Mouse (Mus musculus) kidney, embryonic 16.5 days (tissue): ENCODE measurements around the gene Akap13. TPM values are rescaled to one million over a fixed set of nuclear protein-coding genes. Genes with fewer than 3 reads are reported as not detected.

ENCODE experiments used
- ATAC-seq: fragments of 200-750 bp; cut with Nextera tagmentation; 2 replicates; pipeline ENCODE4 v1.8.0; 2017; ENCODE audit warnings: moderate TSS enrichment; ENCODE audit not compliant: low FRiP score, low TSS enrichment
- H3K27ac ChIP-seq: fragments of 300-500 bp; sonication (generic); 2 replicates; pipeline ENCODE4 v1.5.1; 2014; ENCODE audit warnings: low read length
- H3K27me3 ChIP-seq: fragments of 300-500 bp; sonication (generic); 2 replicates; pipeline ENCODE4 v1.6.1; 2014; ENCODE audit warnings: low read length, control low read depth, mixed read lengths; ENCODE audit not compliant: insufficient read depth
- H3K36me3 ChIP-seq: fragments of 300-500 bp; sonication (generic); 2 replicates; pipeline ENCODE4 v1.6.1; 2014; ENCODE audit warnings: low read length, control low read depth, mixed read lengths; ENCODE audit not compliant: insufficient read depth
- H3K4me1 ChIP-seq: fragments of 300-500 bp; sonication (generic); 2 replicates; pipeline ENCODE4 v1.6.1; 2014; ENCODE audit warnings: low read length, control low read depth, mixed read lengths; ENCODE audit not compliant: insufficient read depth
- H3K4me2 ChIP-seq: fragments of 300-500 bp; sonication (generic); replicated peaks from 2 replicates; pipeline ENCODE4 v1.6.1; 2014; ENCODE audit warnings: low read depth, low read length
- H3K4me3 ChIP-seq: fragments of 300-500 bp; sonication (generic); 2 replicates; pipeline ENCODE4 v1.5.1; 2014; ENCODE audit warnings: mild to moderate bottlenecking, low read length
- H3K9ac ChIP-seq: fragments of 300-500 bp; sonication (generic); replicated peaks from 2 replicates; pipeline ENCODE4 v1.6.1; 2014; ENCODE audit warnings: low read length
- H3K9me3 ChIP-seq: fragments of 300-500 bp; sonication (generic); 2 replicates; pipeline ENCODE4 v1.6.1; 2016; ENCODE audit warnings: low read length, control low read depth
- WGBS: fragments of 180-500 bp; shearing (Covaris S2); extraction: QIAGEN DNeasy Blood & Tissue Kit; methylation state at CpG from one replicate; pipeline ENCODE4 v1.1.7; 2014; 5-methylcytosine and 5-hydroxymethylcytosine counted together
- polyA plus RNA-seq: library from polyadenylated mRNA; unstranded; fragments of >200 nt; fragmentation: Nextera tagmentation; extraction: Ambion mirVana; gene quantifications from 2 replicates; pipeline ENCODE4 v1.2.1, GENCODE M21; 2015

Akap13 gene
- polyA plus RNA-seq, 1 experiment from 2014 or later = 35.2 TPM

DNA sequence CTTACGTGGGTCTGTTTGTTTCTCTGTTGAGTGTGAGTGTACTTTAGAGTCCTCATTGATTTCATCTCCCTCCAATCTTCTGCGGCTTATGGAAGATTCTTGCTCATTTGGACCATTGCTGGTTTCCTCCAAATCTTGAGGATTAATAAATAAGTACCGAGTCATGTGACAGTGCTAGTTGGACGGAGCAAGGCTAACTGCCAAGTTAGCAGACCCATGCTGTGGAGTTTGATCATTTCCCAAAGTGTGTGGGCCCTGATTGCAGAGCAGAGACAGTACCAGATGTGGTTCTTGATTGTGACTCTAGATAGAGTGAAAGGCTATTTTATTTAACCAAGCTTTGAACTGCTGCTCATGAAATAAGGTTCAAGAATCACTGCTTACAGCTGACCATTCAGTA is 73.4 kb downstream of the Akap13 start:
- no peaks in the 10 kb centered on the region for H3K27me3 ChIP-seq
- peaks cover 43% of the 10 kb centered on the region for H3K4me1 ChIP-seq
- H3K27ac ChIP-seq = no peak overlapping the region
- no peak overlapping the region for H3K9ac ChIP-seq
- no peak overlapping the region for H3K4me3 ChIP-seq
- no peaks in the 10 kb centered on the region for H3K36me3 ChIP-seq
- no peak overlapping the region for H3K4me2 ChIP-seq
- 86% methylated on average over 4 of the region's 4 CpGs for WGBS
- no peak for ATAC-seq
- H3K9me3 ChIP-seq = no peaks in the 10 kb centered on the region

DNA sequence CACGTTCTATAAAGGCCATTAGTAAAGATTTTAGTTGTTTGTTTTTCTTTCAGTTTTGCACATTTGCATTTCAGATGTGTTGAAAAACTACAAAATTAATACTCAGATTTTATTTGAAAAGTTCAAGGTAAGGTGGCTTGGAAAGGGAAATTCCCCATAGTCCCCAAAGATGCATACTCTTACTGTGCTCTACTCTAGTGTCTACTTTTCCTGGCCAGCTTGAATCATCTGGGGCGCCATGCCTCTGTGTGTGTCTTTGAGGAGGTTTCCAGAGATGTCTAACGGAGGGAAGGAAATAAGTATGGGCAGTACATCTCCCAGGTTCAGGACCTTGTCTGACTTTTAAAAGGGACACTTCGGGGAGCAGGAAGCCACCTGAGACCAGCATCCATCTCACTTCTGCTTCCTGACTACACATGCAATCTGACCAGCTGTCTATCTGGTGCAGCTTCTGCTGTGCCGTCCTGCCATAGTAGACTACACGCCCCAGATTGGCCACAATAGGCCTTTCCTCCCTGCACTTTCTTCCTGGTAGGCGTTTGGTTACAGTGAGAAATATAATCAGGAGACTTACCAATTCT is 74.6 kb downstream of the Akap13 start:
- Histone ChIP-seq H3K9ac (no peak overlapping the region), H3K27me3 (no peaks in the 10 kb centered on the region), H3K4me2 (no peak overlapping the region), H3K9me3 (no peaks in the 10 kb centered on the region), H3K4me1 (peaks cover 40% of the 10 kb centered on the region), H3K36me3 (no peaks in the 10 kb centered on the region), H3K4me3 (no peak overlapping the region), H3K27ac (no peak overlapping the region)
- WGBS = 71% methylated on average over 7 of the region's 7 CpGs
- no peak for ATAC-seq

DNA sequence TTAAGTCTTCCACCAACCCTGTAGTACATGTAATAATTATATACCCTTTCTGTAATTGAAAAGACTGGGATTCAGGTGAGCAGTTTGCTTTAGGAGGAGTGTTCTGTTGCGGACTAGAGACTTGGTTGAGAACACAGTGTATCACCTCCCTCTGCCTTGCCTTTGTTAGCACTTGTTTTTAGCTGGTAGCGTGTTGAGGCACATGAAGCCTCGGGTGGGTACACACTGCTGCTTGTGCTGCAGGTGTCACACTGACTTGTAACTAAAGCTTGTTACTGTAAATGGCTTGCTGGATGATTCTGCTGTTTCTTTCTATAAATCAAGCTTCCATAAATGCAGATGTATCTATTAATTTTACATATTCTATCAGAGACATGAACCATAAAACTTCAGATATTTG is 75.3 kb downstream of the Akap13 start:
- H3K27me3 ChIP-seq = no peaks in the 10 kb centered on the region

DNA sequence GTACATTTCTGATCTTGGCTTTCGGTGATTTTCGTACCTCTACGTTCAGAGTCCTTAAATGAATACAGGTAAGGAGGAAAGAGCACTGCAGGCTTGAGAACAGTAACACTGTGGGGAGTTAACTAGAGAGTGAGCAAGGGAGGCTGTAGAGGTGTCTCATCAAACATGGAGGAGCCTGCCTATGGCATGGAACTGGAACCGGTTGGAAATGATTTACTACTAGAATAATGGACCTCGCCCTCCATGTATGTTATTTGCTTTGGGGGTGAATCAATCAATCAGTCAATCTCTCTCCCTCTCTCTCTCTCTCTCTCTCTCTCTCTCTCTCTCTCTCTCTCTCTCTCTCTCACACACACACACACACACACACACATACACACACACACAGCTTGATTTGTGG is 77.7 kb downstream of the Akap13 start:
- Histone ChIP-seq H3K36me3 (0 out of 2 replicates have a peak, but pooled peaks cover 2% of the 10 kb centered on the region), H3K9ac (no peak overlapping the region), H3K4me1 (peaks cover 12% of the 10 kb centered on the region), H3K27me3 (no peaks in the 10 kb centered on the region), H3K4me2 (no peak overlapping the region), H3K9me3 (no peaks in the 10 kb centered on the region), H3K27ac (no peak overlapping the region), H3K4me3 (no peak overlapping the region)
- WGBS = 75% methylated on average over 5 of the region's 5 CpGs
- no peak for ATAC-seq

More for the DNA sequence above, 75.3 kb downstream of the Akap13 start:
- no peak overlapping the region for H3K9ac ChIP-seq
- no peak overlapping the region for H3K4me3 ChIP-seq
- no peak overlapping the region for H3K4me2 ChIP-seq
- WGBS = 91% methylated on average over 3 of the region's 3 CpGs
- no peak for ATAC-seq
- 0 out of 2 replicates have a peak, but pooled peaks cover 2% of the 10 kb centered on the region for H3K36me3 ChIP-seq
- peaks cover 35% of the 10 kb centered on the region for H3K4me1 ChIP-seq
- H3K27ac ChIP-seq = no peak overlapping the region
- H3K9me3 ChIP-seq = no peaks in the 10 kb centered on the region

DNA sequence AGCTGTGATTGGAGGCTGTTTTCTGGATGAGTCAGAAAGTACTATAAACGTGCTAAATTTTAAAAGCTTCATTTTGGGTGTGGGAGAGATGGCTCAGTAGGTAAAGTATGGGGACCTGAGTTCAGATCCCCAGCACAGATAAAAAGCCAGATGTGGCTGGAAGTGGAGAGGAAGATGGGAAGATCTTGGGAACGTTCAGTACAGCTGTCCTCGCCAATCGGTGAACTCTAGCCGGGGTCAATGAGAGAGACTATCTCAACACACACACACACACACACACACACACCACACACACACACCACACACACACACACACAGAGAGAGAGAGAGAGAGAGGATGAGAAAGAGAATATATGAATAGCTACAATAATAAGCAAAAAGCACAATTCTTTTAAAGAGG is 81.0 kb downstream of the Akap13 start:
- H3K4me3 ChIP-seq = no peak overlapping the region
- no peak for ATAC-seq
- no peak overlapping the region for H3K27ac ChIP-seq
- H3K9ac ChIP-seq = no peak overlapping the region
- H3K36me3 ChIP-seq = 0 out of 2 replicates have a peak, but pooled peaks cover 2% of the 10 kb centered on the region
- peaks cover 10% of the 10 kb centered on the region for H3K4me1 ChIP-seq
- H3K9me3 ChIP-seq = no peaks in the 10 kb centered on the region
- WGBS = 83% methylated on average over 5 of the region's 5 CpGs
- H3K4me2 ChIP-seq = no peak overlapping the region
- no peaks in the 10 kb centered on the region for H3K27me3 ChIP-seq

DNA sequence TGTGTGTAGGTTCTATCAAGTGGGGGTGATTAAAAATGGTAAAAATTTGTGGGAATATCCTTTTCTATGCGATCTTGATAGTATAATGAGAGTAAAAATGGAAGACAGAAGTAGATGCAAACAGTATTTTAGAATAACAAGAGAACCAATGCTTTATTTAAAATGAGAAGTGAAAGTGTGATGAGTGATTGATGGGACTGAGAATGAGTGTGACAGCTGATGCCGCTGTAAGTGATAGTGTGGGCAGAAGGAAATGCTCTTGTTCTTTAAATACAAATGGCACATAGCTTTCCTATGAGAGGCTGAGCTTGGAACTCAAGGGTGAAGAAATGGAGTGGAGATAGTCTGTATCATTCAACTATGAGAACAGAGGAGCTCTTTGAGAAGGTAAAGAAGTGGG is 82.2 kb downstream of the Akap13 start:
- Histone ChIP-seq H3K27me3 (no peaks in the 10 kb centered on the region), H3K36me3 (0 out of 2 replicates have a peak, but pooled peaks cover 2% of the 10 kb centered on the region), H3K9ac (no peak overlapping the region), H3K4me3 (no peak overlapping the region), H3K4me1 (peaks cover 10% of the 10 kb centered on the region), H3K4me2 (no peak overlapping the region), H3K9me3 (no peaks in the 10 kb centered on the region), H3K27ac (no peak overlapping the region)
- no peak for ATAC-seq
- 96% methylated on average over 2 of the region's 2 CpGs for WGBS

DNA sequence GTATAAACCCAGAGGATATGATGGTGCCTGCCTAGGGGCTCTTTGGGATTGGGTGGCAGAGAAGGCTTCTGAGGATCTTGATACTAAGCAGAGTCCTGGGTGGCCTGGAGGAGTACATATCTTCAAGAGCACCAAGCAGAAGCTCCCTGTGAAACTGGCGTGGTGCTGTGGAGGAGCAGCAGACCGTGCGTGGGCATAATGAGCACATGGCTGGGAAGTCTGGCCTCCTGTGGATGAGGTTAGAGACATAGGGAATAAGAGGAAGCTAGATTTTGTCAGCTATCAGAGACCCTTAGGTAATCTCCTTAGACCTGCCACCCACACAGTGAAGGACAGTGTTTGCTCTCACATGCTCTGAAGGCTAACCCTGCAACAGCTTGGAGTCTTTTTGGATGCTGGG is 83.2 kb downstream of the Akap13 start:
- no peak overlapping the region for H3K9ac ChIP-seq
- H3K4me2 ChIP-seq = no peak overlapping the region
- WGBS = 49% methylated on average over 3 of the region's 3 CpGs
- H3K4me3 ChIP-seq = no peak overlapping the region
- peaks cover 5% of the 10 kb centered on the region for H3K4me1 ChIP-seq
- no peaks in the 10 kb centered on the region for H3K9me3 ChIP-seq
- H3K36me3 ChIP-seq = 0 out of 2 replicates have a peak, but pooled peaks cover 2% of the 10 kb centered on the region
- peak; percentile 23; the same call in 1 of the 2 replicates for ATAC-seq
- no peaks in the 10 kb centered on the region for H3K27me3 ChIP-seq
- peak overlapping the region; percentile 13; the same call in 1 of the 2 replicates for H3K27ac ChIP-seq

DNA sequence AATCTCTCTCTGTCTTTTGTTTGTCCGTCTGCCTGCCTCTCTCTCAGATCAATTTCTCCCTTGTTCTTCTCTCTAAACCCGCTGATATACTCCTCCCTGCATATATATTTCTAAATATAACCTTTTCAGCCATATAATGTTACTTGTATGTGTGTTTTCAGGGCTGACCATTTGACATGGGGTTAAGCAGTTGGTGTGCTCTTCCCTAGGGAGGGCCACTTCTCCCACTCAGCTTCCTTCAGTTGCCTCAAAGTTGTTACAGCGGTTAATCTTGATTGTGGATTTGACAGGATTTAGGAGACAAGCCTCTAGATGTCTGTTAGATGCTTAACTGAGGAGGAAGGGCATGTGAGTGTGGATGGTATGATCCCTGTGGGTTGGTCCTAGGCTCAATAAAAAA is 83.8 kb downstream of the Akap13 start:
- H3K9me3 ChIP-seq = no peaks in the 10 kb centered on the region
- 45% methylated on average over 3 of the region's 3 CpGs for WGBS
- no peak overlapping the region for H3K9ac ChIP-seq
- peaks cover 5% of the 10 kb centered on the region for H3K4me1 ChIP-seq
- no peak overlapping the region for H3K4me3 ChIP-seq
- 0 out of 2 replicates have a peak, but pooled peaks cover 2% of the 10 kb centered on the region for H3K36me3 ChIP-seq
- H3K4me2 ChIP-seq = no peak overlapping the region
- H3K27ac ChIP-seq = no peak overlapping the region
- H3K27me3 ChIP-seq = no peaks in the 10 kb centered on the region
- ATAC-seq = peak; percentile 31; the same call in 1 of the 2 replicates

DNA sequence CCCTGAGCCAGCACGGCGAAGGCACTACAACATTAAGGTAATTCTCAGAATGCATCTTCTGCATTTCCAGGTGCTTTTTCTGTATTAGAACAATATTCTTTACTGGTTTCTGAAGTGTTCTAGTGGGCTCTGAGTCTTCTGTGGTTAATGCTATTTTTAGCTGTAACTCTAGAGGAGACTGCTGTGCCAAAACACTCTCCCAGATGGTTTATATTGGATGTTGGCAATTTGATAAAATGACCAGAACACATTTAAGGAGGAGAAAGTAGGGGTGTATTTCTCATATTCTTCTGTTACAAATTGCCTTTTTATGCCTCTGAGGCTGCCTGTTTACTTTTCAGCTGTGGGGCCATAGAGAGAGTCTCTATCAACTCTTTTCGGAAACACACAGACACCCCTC is 94.5 kb downstream of the Akap13 start:
- H3K4me3 ChIP-seq = no peak overlapping the region
- no peaks in the 10 kb centered on the region for H3K9me3 ChIP-seq
- H3K27ac ChIP-seq = no peak overlapping the region
- H3K9ac ChIP-seq = no peak overlapping the region
- H3K27me3 ChIP-seq = no peaks in the 10 kb centered on the region
- no peak overlapping the region for H3K4me2 ChIP-seq
- peaks cover 21% of the 10 kb centered on the region for H3K4me1 ChIP-seq
- peaks cover 8% of the 10 kb centered on the region; the same call in 1 of the 2 replicates for H3K36me3 ChIP-seq
- ATAC-seq = no peak
- 85% methylated on average over 3 of the region's 3 CpGs for WGBS

DNA sequence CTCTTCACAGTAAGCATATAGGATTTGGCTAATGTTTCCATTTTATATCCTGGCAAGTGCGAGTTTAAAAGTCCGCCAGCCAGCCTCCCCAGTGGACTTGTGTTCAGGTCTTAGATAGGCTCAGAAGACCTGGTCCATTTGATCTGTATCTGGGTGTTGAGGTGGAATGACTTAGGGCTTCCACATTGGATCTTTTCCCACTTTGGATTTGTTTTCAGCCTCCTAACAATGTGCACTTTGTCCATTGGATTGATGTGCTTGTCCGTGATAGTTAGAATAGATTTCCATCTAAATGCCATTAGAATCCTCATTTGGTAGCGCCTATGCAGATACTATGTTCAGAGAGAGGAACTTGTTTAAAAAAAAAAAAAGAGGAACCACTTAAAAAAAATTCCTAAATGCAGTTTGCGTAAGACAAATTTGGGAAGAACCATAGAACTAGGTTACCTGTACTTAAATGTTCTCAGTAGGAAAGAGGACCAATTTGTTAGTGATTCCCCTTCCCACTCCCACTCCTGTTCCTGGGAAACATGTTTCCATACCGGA is 95.5 kb downstream of the Akap13 start:
- Histone ChIP-seq H3K4me2 (no peak overlapping the region), H3K27ac (no peak overlapping the region), H3K4me3 (no peak overlapping the region), H3K9me3 (no peaks in the 10 kb centered on the region), H3K4me1 (peaks cover 24% of the 10 kb centered on the region), H3K9ac (no peak overlapping the region), H3K36me3 (peaks cover 8% of the 10 kb centered on the region; the same call in 1 of the 2 replicates), H3K27me3 (no peaks in the 10 kb centered on the region)
- 94% methylated on average over 6 of the region's 6 CpGs for WGBS
- no peak for ATAC-seq
